Mouse (Mus musculus): Measurements from ENCODE around the gene Iqgap2.

DNA sequence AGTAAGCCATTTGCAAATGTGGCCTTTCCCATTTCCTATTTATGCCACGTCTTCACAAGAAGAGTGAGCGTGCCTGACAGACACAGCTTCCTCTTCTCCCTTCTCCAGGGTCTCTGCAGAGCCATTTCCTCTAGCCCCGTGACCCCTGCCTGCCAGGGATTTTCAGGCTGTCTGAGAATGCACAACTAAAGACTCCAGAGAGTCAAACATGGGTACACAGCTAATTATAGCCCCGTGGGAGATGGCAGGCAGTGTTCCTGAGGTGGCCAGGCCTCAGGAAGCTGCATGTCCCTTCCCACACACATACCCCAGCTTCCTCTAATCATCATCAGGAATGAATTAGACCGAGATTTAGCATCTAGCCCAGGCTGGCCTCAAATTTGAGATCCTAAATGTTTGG, 252.8 kb downstream of the Iqgap2 start:
- no peak for TF ChIP-seq CTCF (IDR thresholded peaks at IDR 0.05; ENCODE audit: extremely low read depth, insufficient read length, insufficient replicate concordance, low read depth, low read length)
- TF ChIP-seq POLR2A (IDR thresholded peaks at IDR 0.05; ENCODE audit: low read depth, low read length): no peak
